8 mouse cellular contexts compared by ENCODE assay signal in genomic region chr11:117778851-117779433, GRCm38 (mm10). TPM values are rescaled to one million over a fixed set of nuclear protein-coding genes. Genes with fewer than 3 reads are reported as not detected.
DNase-seq lines count a peak whose midpoint lies in the region; ATAC-seq and TF ChIP-seq lines count a peak whose summit lies in the region.

No protein-coding gene starts in this region.

- 45% methylated on average over 12 of the region's 12 CpGs for WGBS in thymus, adult 2 months
- WGBS in intestine, embryonic 16.5 days = 43% methylated on average over 12 of the region's 12 CpGs
- 51% methylated on average over 12 of the region's 12 CpGs for WGBS in lung, embryonic 14.5 days

- no peaks in the 10 kb centered on the region for H3K27me3 ChIP-seq in thymus, adult 2 months (ENCODE audit: control insufficient read depth, insufficient read depth, low read length)
- H3K27me3 ChIP-seq in intestine, embryonic 16.5 days (replicated peaks; ENCODE audit: control insufficient read depth, insufficient read depth, low read length) = no peaks in the 10 kb centered on the region
- no peaks in the 10 kb centered on the region for H3K27me3 ChIP-seq in lung, embryonic 14.5 days (ENCODE audit: insufficient read depth, low read length)

- H3K4me2 ChIP-seq in intestine, embryonic 16.5 days (ENCODE audit: low read depth, low read length) = peak overlapping the region; percentile 91
- H3K4me2 ChIP-seq in lung, embryonic 14.5 days = peak overlapping the region; percentile 98

- no peak for DNase-seq in thymus, adult 2 months
- DNase-seq in thymus, postnatal 0 days (ENCODE audit: low spot score) = no peak
- DNase-seq in lung, embryonic 14.5 days = peak; percentile 40
- DNase-seq in spleen, postnatal 36 days (ENCODE audit: low spot score in 2 of 2) = peak; percentile 36 to 62
- no peak for DNase-seq in layer of hippocampus, adult 8-10 months (ENCODE audit: low spot score in 2 of 2)
- no peak for DNase-seq in frontal cortex, postnatal 14 days (ENCODE audit: low spot score in 2 of 2)

- no peak for TF ChIP-seq CTCF in thymus, adult 2 months (IDR thresholded peaks at IDR 0.05; ENCODE audit: borderline replicate concordance, control insufficient read depth, extremely low read depth, insufficient read depth, low read length, poor library complexity)
- TF ChIP-seq CTCF in lung, embryonic 14.5 days (IDR thresholded peaks at IDR 0.05; ENCODE audit: low read depth) = no peak

- no peaks in the 10 kb centered on the region for H3K9me3 ChIP-seq in intestine, embryonic 16.5 days (ENCODE audit: control insufficient read depth, low read length)
- no peaks in the 10 kb centered on the region for H3K9me3 ChIP-seq in lung, embryonic 14.5 days (ENCODE audit: low read depth, low read length)

- H3K4me1 ChIP-seq in thymus, adult 2 months (replicated peaks; ENCODE audit: control insufficient read depth, insufficient read depth, low read length) = peaks cover 51% of the 10 kb centered on the region
- H3K4me1 ChIP-seq in intestine, embryonic 16.5 days (ENCODE audit: control insufficient read depth, insufficient read depth, low read length) = peaks cover 42% of the 10 kb centered on the region
- peaks cover 28% of the 10 kb centered on the region for H3K4me1 ChIP-seq in lung, embryonic 14.5 days (ENCODE audit: insufficient read depth)

- no peak for TF ChIP-seq POLR2A in thymus, adult 2 months (IDR thresholded peaks at IDR 0.05; ENCODE audit: control insufficient read depth, extremely low read depth, insufficient read depth, low read length, poor library complexity)

- H3K27ac ChIP-seq in thymus, adult 2 months (ENCODE audit: control insufficient read depth, insufficient read depth, low read length) = peak overlapping the region; percentile 99
- peak overlapping the region; percentile 92 for H3K27ac ChIP-seq in intestine, embryonic 16.5 days (ENCODE audit: low read length)
- H3K27ac ChIP-seq in lung, embryonic 14.5 days (ENCODE audit: low read depth) = peak overlapping the region; percentile 89

- H3K36me3 ChIP-seq in thymus, adult 2 months (ENCODE audit: control insufficient read depth, insufficient read depth, low read length) = peaks cover 18% of the 10 kb centered on the region
- H3K36me3 ChIP-seq in intestine, embryonic 16.5 days (ENCODE audit: control insufficient read depth, insufficient read depth, low read length) = peaks cover 3% of the 10 kb centered on the region; the same call in 1 of the 2 replicates
- 0 out of 2 replicates have a peak, but pooled peaks cover 6% of the 10 kb centered on the region for H3K36me3 ChIP-seq in lung, embryonic 14.5 days (ENCODE audit: insufficient read depth)

- H3K9ac ChIP-seq in intestine, embryonic 16.5 days (ENCODE audit: low read depth, low read length) = peak overlapping the region; percentile 77
- H3K9ac ChIP-seq in lung, embryonic 14.5 days = peak overlapping the region; percentile 57

- peak overlapping the region; percentile 99 for H3K4me3 ChIP-seq in thymus, adult 2 months (ENCODE audit: control insufficient read depth, insufficient read depth, low read length)
- H3K4me3 ChIP-seq in intestine, embryonic 16.5 days (ENCODE audit: low read length) = peak overlapping the region; percentile 64
- peak overlapping the region; percentile 50 for H3K4me3 ChIP-seq in lung, embryonic 14.5 days (ENCODE audit: low read depth, low read length)

- peak; percentile 16; the same call in 1 of the 2 replicates for ATAC-seq in erythroid progenitor cell, adult 5-6 weeks (replicated peaks; ENCODE audit: low FRiP score, poor library complexity, severe bottlenecking)
- ATAC-seq in intestine, embryonic 16.5 days = no peak
- no peak for ATAC-seq in lung, embryonic 14.5 days (ENCODE audit: insufficient read depth)

RNA-seq across cellular contexts. Expression of gene Tmc8, which starts 2.9 kb away (rescaled TPM):
- 388 and 467 TPM in 2 replicates for polyA plus RNA-seq in thymus, adult 2 months (2012; rRNA removed)
- 37.5 and 41.1 TPM in 2 replicates for polyA plus RNA-seq in thymus, postnatal 0 days (2015; fragmentation: Nextera tagmentation; extraction: Ambion mirVana)
- total RNA-seq in erythroid progenitor cell, adult 5-6 weeks (2015; ENCODE audit: low replicate concordance) = 107 and 113 TPM in 2 replicates
- 60.6 and 72.4 TPM in 2 replicates for total RNA-seq in erythroid progenitor cell, adult 5-6 weeks (2017; ENCODE audit: low replicate concordance)
- polyA plus RNA-seq in intestine, embryonic 16.5 days (2015; fragmentation: Nextera tagmentation; extraction: Ambion mirVana) = 14.5 and 17.4 TPM in 2 replicates
- 1.6 and 2.9 TPM in 2 replicates for polyA plus RNA-seq in lung, embryonic 14.5 days (2014; fragmentation: Nextera tagmentation; extraction: Ambion mirVana)
- total RNA-seq in layer of hippocampus, adult 8-10 months (2022) = 1 to 10 TPM in 2 of 4 experiments, under 1 TPM in 2; 0.52 to 1.5 (median 0.85) TPM

RNA-seq across cellular contexts. Expression of gene Tmc6, which starts 3.1 kb away (rescaled TPM):
- 201 and 217 TPM in 2 replicates for polyA plus RNA-seq in thymus, adult 2 months (2012; rRNA removed)
- polyA plus RNA-seq in thymus, postnatal 0 days (2015; fragmentation: Nextera tagmentation; extraction: Ambion mirVana) = 46.7 and 58.9 TPM in 2 replicates
- total RNA-seq in erythroid progenitor cell, adult 5-6 weeks (2015; ENCODE audit: low replicate concordance) = 478 and 628 TPM in 2 replicates
- 151 and 353 TPM in 2 replicates for total RNA-seq in erythroid progenitor cell, adult 5-6 weeks (2017; ENCODE audit: low replicate concordance)
- 37.5 and 39.8 TPM in 2 replicates for polyA plus RNA-seq in intestine, embryonic 16.5 days (2015; fragmentation: Nextera tagmentation; extraction: Ambion mirVana)
- 18.2 and 18.6 TPM in 2 replicates for polyA plus RNA-seq in lung, embryonic 14.5 days (2014; fragmentation: Nextera tagmentation; extraction: Ambion mirVana)
- 10 to 100 TPM; 11.6 to 27.6 (median 16.2) TPM for total RNA-seq in layer of hippocampus, adult 8-10 months (2022)

RNA-seq across cellular contexts. Expression of gene 6030468B19Rik, which starts 18.5 kb away (rescaled TPM):
- 1.7 and 1.8 TPM in 2 replicates for polyA plus RNA-seq in thymus, adult 2 months (2012; rRNA removed)
- 0.21 and 0.55 TPM in 2 replicates for polyA plus RNA-seq in thymus, postnatal 0 days (2015; fragmentation: Nextera tagmentation; extraction: Ambion mirVana)
- 82.6 and 84.3 TPM in 2 replicates for total RNA-seq in erythroid progenitor cell, adult 5-6 weeks (2015; ENCODE audit: low replicate concordance)
- 23.8 and 25.8 TPM in 2 replicates for total RNA-seq in erythroid progenitor cell, adult 5-6 weeks (2017; ENCODE audit: low replicate concordance)
- 0.81 and 1.6 TPM in 2 replicates for polyA plus RNA-seq in intestine, embryonic 16.5 days (2015; fragmentation: Nextera tagmentation; extraction: Ambion mirVana)
- polyA plus RNA-seq in lung, embryonic 14.5 days (2014; fragmentation: Nextera tagmentation; extraction: Ambion mirVana) = 0.22 and 0.23 TPM in 2 replicates
- 1 to 10 TPM in 1 of 4 experiments, under 1 TPM in 2, not detected in 1; 0.61 to 1.2 (median 0.75) TPM for total RNA-seq in layer of hippocampus, adult 8-10 months (2022)

RNA-seq across cellular contexts. Expression of gene Gm20708, which starts 30.5 kb away (rescaled TPM):
- polyA plus RNA-seq in thymus, adult 2 months (2012; rRNA removed) = 0.06 TPM in 1 of 2 replicates, not detected in the other
- polyA plus RNA-seq in thymus, postnatal 0 days (2015; fragmentation: Nextera tagmentation; extraction: Ambion mirVana) = 0.13 and 0.48 TPM in 2 replicates
- total RNA-seq in erythroid progenitor cell, adult 5-6 weeks (2015; ENCODE audit: low replicate concordance) = 72.1 and 80.7 TPM in 2 replicates
- total RNA-seq in erythroid progenitor cell, adult 5-6 weeks (2017; ENCODE audit: low replicate concordance) = 3.4 and 18.5 TPM in 2 replicates
- polyA plus RNA-seq in intestine, embryonic 16.5 days (2015; fragmentation: Nextera tagmentation; extraction: Ambion mirVana) = 0.20 and 0.29 TPM in 2 replicates
- 0.23 and 0.30 TPM in 2 replicates for polyA plus RNA-seq in lung, embryonic 14.5 days (2014; fragmentation: Nextera tagmentation; extraction: Ambion mirVana)
- total RNA-seq in layer of hippocampus, adult 8-10 months (2022) = 1 to 10 TPM in 3 of 4 experiments, not detected in 1; 1.7 to 2.2 (median 1.9) TPM

RNA-seq across cellular contexts. Expression of gene Syngr2, which starts 30.5 kb away (rescaled TPM):
- 286 and 322 TPM in 2 replicates for polyA plus RNA-seq in thymus, adult 2 months (2012; rRNA removed)
- 100.0 and 116 TPM in 2 replicates for polyA plus RNA-seq in thymus, postnatal 0 days (2015; fragmentation: Nextera tagmentation; extraction: Ambion mirVana)
- 65.4 and 86.5 TPM in 2 replicates for total RNA-seq in erythroid progenitor cell, adult 5-6 weeks (2015; ENCODE audit: low replicate concordance)
- total RNA-seq in erythroid progenitor cell, adult 5-6 weeks (2017; ENCODE audit: low replicate concordance) = 35.0 and 41.8 TPM in 2 replicates
- 170 and 173 TPM in 2 replicates for polyA plus RNA-seq in intestine, embryonic 16.5 days (2015; fragmentation: Nextera tagmentation; extraction: Ambion mirVana)
- 65.9 and 71.6 TPM in 2 replicates for polyA plus RNA-seq in lung, embryonic 14.5 days (2014; fragmentation: Nextera tagmentation; extraction: Ambion mirVana)
- total RNA-seq in layer of hippocampus, adult 8-10 months (2022) = 10 to 100 TPM; 11.4 to 33.5 (median 24.5) TPM

Comparison
In these comparisons a context has a peak if more than half of its experiments do, and no peak if none do; other contexts are left out.
1. DNase-seq: peak in lung, embryonic 14.5 days (single experiment) and spleen, postnatal 36 days (2 of 2); none in thymus, adult 2 months (single experiment), thymus, postnatal 0 days (single experiment), layer of hippocampus, adult 8-10 months (0 of 2) and frontal cortex, postnatal 14 days (0 of 2).
2. Peak in every context shown above with its lines, with median percentiles within 50 percentile points of each other: H3K27ac ChIP-seq and H3K4me3 ChIP-seq.